22 mouse cellular contexts compared by ENCODE assay signal in genomic region chr7:109029961-109030465, GRCm38 (mm10). TPM values are rescaled to one million over a fixed set of nuclear protein-coding genes. Genes with fewer than 3 reads are reported as not detected.
DNase-seq lines count a peak whose midpoint lies in the region; ATAC-seq and TF ChIP-seq lines count a peak whose summit lies in the region.
"Had no signal": no experiment of that assay in that cellular context is flagged by ENCODE, and none has a peak within 500 bp of the region (broad histone marks: within the 10 kb centered on the region; RNA-seq: fewer than 3 reads in every experiment).

No protein-coding gene starts in this region.

- TF ChIP-seq CTCF in liver, postnatal 0 days (IDR thresholded peaks at IDR 0.05; ENCODE audit: low read depth): no peak

- no peaks in the 10 kb centered on the region for H3K9me3 ChIP-seq in liver, postnatal 0 days (ENCODE audit: low read length)
- no peaks in the 10 kb centered on the region for H3K9me3 ChIP-seq in liver, embryonic 12.5 days (replicated peaks)
- H3K9me3 ChIP-seq: forebrain, embryonic 10.5 days; forebrain, embryonic 13.5 days; heart, embryonic 13.5 days; hindbrain, embryonic 12.5 days; hindbrain, embryonic 15.5 days had no signal

- 81% methylated on average over 6 of the region's 6 CpGs for WGBS in liver, postnatal 0 days (ENCODE audit: insufficient replicate concordance)
- 63% methylated on average over 6 of the region's 6 CpGs for WGBS in liver, embryonic 12.5 days (ENCODE audit: insufficient replicate concordance)

- H3K4me1 ChIP-seq in liver, postnatal 0 days (ENCODE audit: insufficient read depth): no peaks in the 10 kb centered on the region
- no peaks in the 10 kb centered on the region for H3K4me1 ChIP-seq in liver, embryonic 12.5 days
- H3K4me1 ChIP-seq: forebrain, embryonic 10.5 days; forebrain, embryonic 13.5 days; heart, embryonic 13.5 days; hindbrain, embryonic 12.5 days; hindbrain, embryonic 15.5 days had no signal

- H3K4me2 ChIP-seq in liver, postnatal 0 days (ENCODE audit: low read depth, low read length): no peak overlapping the region
- no peak overlapping the region for H3K4me2 ChIP-seq in liver, embryonic 12.5 days
- H3K4me2 ChIP-seq: forebrain, embryonic 13.5 days; heart, embryonic 13.5 days; hindbrain, embryonic 12.5 days; hindbrain, embryonic 15.5 days had no signal

- peak; percentile 64 for DNase-seq in cerebellum, adult 11-12 months
- DNase-seq in cerebellum, adult 11 months: no peak
- peak; percentile 68 for DNase-seq in cerebellum, adult 9-11 months
- DNase-seq in cerebellum, adult 18-20 months: no peak
- DNase-seq in heart, adult 11 months: peak; percentile 74
- no peak for DNase-seq in heart, adult 9 months (ENCODE audit: low spot score in 2 of 2)
- DNase-seq in liver, postnatal 0 days: peak; percentile 9
- DNase-seq: adrenal gland, adult 8-10 months; adrenal gland, postnatal 25 days; gastrocnemius, postnatal 10 days; gastrocnemius, postnatal 36 days; heart, postnatal 14 days; kidney, adult 2 months had no signal

- H3K9ac ChIP-seq in liver, postnatal 0 days (replicated peaks): no peak overlapping the region
- no peak overlapping the region for H3K9ac ChIP-seq in liver, embryonic 12.5 days
- H3K9ac ChIP-seq: forebrain, embryonic 13.5 days; heart, embryonic 13.5 days; hindbrain, embryonic 12.5 days; hindbrain, embryonic 15.5 days had no signal

- no peaks in the 10 kb centered on the region for H3K36me3 ChIP-seq in liver, postnatal 0 days (replicated peaks; ENCODE audit: insufficient read depth, low read length)
- no peaks in the 10 kb centered on the region for H3K36me3 ChIP-seq in liver, embryonic 12.5 days
- H3K36me3 ChIP-seq: heart, embryonic 13.5 days had no signal

- no peak for TF ChIP-seq EP300 in liver, postnatal 0 days (IDR thresholded peaks at IDR 0.05; ENCODE audit: low read depth)

- no peak overlapping the region for H3K4me3 ChIP-seq in liver, postnatal 0 days (ENCODE audit: low read depth, low read length)
- no peak overlapping the region for H3K4me3 ChIP-seq in liver, embryonic 12.5 days
- H3K4me3 ChIP-seq: forebrain, embryonic 10.5 days; forebrain, embryonic 13.5 days; heart, embryonic 13.5 days; hindbrain, embryonic 12.5 days; hindbrain, embryonic 15.5 days had no signal

- no peaks in the 10 kb centered on the region for H3K27me3 ChIP-seq in liver, postnatal 0 days (ENCODE audit: insufficient read depth, low read length)
- no peaks in the 10 kb centered on the region for H3K27me3 ChIP-seq in liver, embryonic 12.5 days (replicated peaks)
- H3K27me3 ChIP-seq: forebrain, embryonic 13.5 days; heart, embryonic 13.5 days; hindbrain, embryonic 12.5 days; hindbrain, embryonic 15.5 days had no signal

- ATAC-seq in liver, postnatal 0 days: no peak
- ATAC-seq in liver, embryonic 12.5 days: no peak
- ATAC-seq: activated CD4-positive, CD25-positive, alpha-beta regulatory T cell, adult 4 months; forebrain, embryonic 13.5 days; forebrain, embryonic 16.5 days; intestine, postnatal 0 days had no signal

- H3K27ac ChIP-seq in liver, postnatal 0 days (ENCODE audit: low read depth): no peak overlapping the region
- H3K27ac ChIP-seq in liver, embryonic 12.5 days: no peak overlapping the region
- H3K27ac ChIP-seq: forebrain, embryonic 10.5 days; forebrain, embryonic 13.5 days; heart, embryonic 13.5 days; hindbrain, embryonic 12.5 days; hindbrain, embryonic 15.5 days had no signal

RNA-seq across cellular contexts. Expression of gene Ric3, which starts 53.1 kb away (rescaled TPM):
- 0.33 and 0.36 TPM in 2 replicates for polyA plus RNA-seq in liver, postnatal 0 days (2015; fragmentation: Nextera tagmentation; extraction: Ambion mirVana)
- polyA plus RNA-seq in liver, embryonic 12.5 days (2016; fragmentation: Nextera tagmentation; extraction: Ambion mirVana): 0.93 and 1.1 TPM in 2 replicates

Comparison
In these comparisons a context has a peak if more than half of its experiments do, and no peak if none do; other contexts are left out.
1. DNase-seq: peak in cerebellum, adult 11-12 months (single experiment), cerebellum, adult 9-11 months (single experiment), heart, adult 11 months (single experiment) and liver, postnatal 0 days (single experiment); none in cerebellum, adult 11 months (single experiment), cerebellum, adult 18-20 months (0 of 2) and heart, adult 9 months (0 of 2).